Mouse (Mus musculus): Measurements from ENCODE around the gene Taf15. TPM values are rescaled to one million over a fixed set of nuclear protein-coding genes. Genes with fewer than 3 reads are reported as not detected.
A peak's percentile ranks its signal among the peaks of the same experiment; 100 is the strongest.

Taf15 gene
- polyA plus RNA-seq, 1 experiment = 13.8 TPM

GRCm38 (mm10) chr11:83518371-83518770 is 45.5 kb downstream of the Taf15 start:
- DNase-seq = no peak
- 85% methylated on average over 6 of the region's 6 CpGs for WGBS

GRCm38 (mm10) chr11:83522075-83522474 is 49.2 kb downstream of the Taf15 start, which contains the start of gene Heatr9:
Gene Heatr9, minus strand, starts transcription at chr11:83522175.
- H3K4me3 ChIP-seq (ENCODE audit: insufficient read depth, low read depth, low read length) = no peak within 1 kb of the TSS
- no peak within 1 kb of the TSS for H3K27ac ChIP-seq (ENCODE audit: insufficient read depth, low read depth, low read length)
- no peaks in the 10 kb centered on the region for H3K36me3 ChIP-seq (ENCODE audit: control insufficient read depth, insufficient read depth, low read length)
- no peaks in the 10 kb centered on the region for H3K27me3 ChIP-seq (replicated peaks; ENCODE audit: control insufficient read depth, insufficient read depth, low read length)
- TF ChIP-seq CTCF (conservative IDR thresholded peaks at IDR 0.05; ENCODE audit: insufficient read depth, insufficient read length, low read depth, low read length) (no peak), POLR2A (IDR thresholded peaks at IDR 0.05; ENCODE audit: low read depth, low read length) (no peak)
- no peaks in the 10 kb centered on the region for H3K4me1 ChIP-seq (ENCODE audit: control insufficient read depth, insufficient read depth, low read length)
- no peak for DNase-seq
- 94% methylated on average over 3 of the region's 3 CpGs for WGBS

More at GRCm38 (mm10) chr11:83518371-83518770, 45.5 kb downstream of the Taf15 start:
- Histone ChIP-seq H3K4me1 (ENCODE audit: control insufficient read depth, insufficient read depth, low read length) (no peaks in the 10 kb centered on the region), H3K27ac (ENCODE audit: insufficient read depth, low read depth, low read length) (no peak overlapping the region), H3K4me3 (ENCODE audit: insufficient read depth, low read depth, low read length) (no peak overlapping the region), H3K27me3 (replicated peaks; ENCODE audit: control insufficient read depth, insufficient read depth, low read length) (no peaks in the 10 kb centered on the region), H3K36me3 (ENCODE audit: control insufficient read depth, insufficient read depth, low read length) (no peaks in the 10 kb centered on the region)
- TF ChIP-seq CTCF (conservative IDR thresholded peaks at IDR 0.05; ENCODE audit: insufficient read depth, insufficient read length, low read depth, low read length) (no peak), POLR2A (IDR thresholded peaks at IDR 0.05; ENCODE audit: low read depth, low read length) (no peak)

- Histone ChIP-seq H3K27me3 (replicated peaks; ENCODE audit: control insufficient read depth, insufficient read depth, low read length) (no peaks in the 10 kb centered on the region), H3K27ac (ENCODE audit: insufficient read depth, low read depth, low read length) (no peak overlapping the region), H3K4me3 (ENCODE audit: insufficient read depth, low read depth, low read length) (no peak overlapping the region), H3K36me3 (ENCODE audit: control insufficient read depth, insufficient read depth, low read length) (no peaks in the 10 kb centered on the region), H3K4me1 (ENCODE audit: control insufficient read depth, insufficient read depth, low read length) (no peaks in the 10 kb centered on the region)
- TF ChIP-seq POLR2A (IDR thresholded peaks at IDR 0.05; ENCODE audit: low read depth, low read length) (no peak), CTCF (conservative IDR thresholded peaks at IDR 0.05; ENCODE audit: insufficient read depth, insufficient read length, low read depth, low read length) (no peak)
- WGBS = 81% methylated on average over 12 of the region's 12 CpGs
- DNase-seq = no peak
Measured at GRCm38 (mm10) chr11:83529024-83529423, 56.1 kb downstream of the Taf15 start.

GRCm38 (mm10) chr11:83530360-83530759 is 57.5 kb downstream of the Taf15 start, which contains the start of gene Ccl5:
Gene Ccl5, minus strand, starts transcription at chr11:83530518.
- Histone ChIP-seq H3K4me3 (ENCODE audit: insufficient read depth, low read depth, low read length) (no peak within 1 kb of the TSS), H3K4me1 (ENCODE audit: control insufficient read depth, insufficient read depth, low read length) (0 out of 2 replicates have a peak, but pooled peaks cover 3% of the 10 kb centered on the region), H3K27me3 (replicated peaks; ENCODE audit: control insufficient read depth, insufficient read depth, low read length) (no peaks in the 10 kb centered on the region), H3K27ac (ENCODE audit: insufficient read depth, low read depth, low read length) (no peak within 1 kb of the TSS), H3K36me3 (ENCODE audit: control insufficient read depth, insufficient read depth, low read length) (no peaks in the 10 kb centered on the region)
- TF ChIP-seq CTCF (conservative IDR thresholded peaks at IDR 0.05; ENCODE audit: insufficient read depth, insufficient read length, low read depth, low read length) (no peak), POLR2A (IDR thresholded peaks at IDR 0.05; ENCODE audit: low read depth, low read length) (no peak)
- WGBS = 87% methylated on average over 5 of the region's 5 CpGs
- DNase-seq = no peak

GRCm38 (mm10) chr11:83533192-83533591 is 60.3 kb downstream of the Taf15 start:
- WGBS = 88% methylated on average over 1 of the region's 1 CpGs
- no peak for TF ChIP-seq CTCF (conservative IDR thresholded peaks at IDR 0.05; ENCODE audit: insufficient read depth, insufficient read length, low read depth, low read length)
- no peak for TF ChIP-seq POLR2A (IDR thresholded peaks at IDR 0.05; ENCODE audit: low read depth, low read length)
- Histone ChIP-seq H3K27ac (ENCODE audit: insufficient read depth, low read depth, low read length) (no peak overlapping the region), H3K4me3 (ENCODE audit: insufficient read depth, low read depth, low read length) (no peak overlapping the region), H3K27me3 (replicated peaks; ENCODE audit: control insufficient read depth, insufficient read depth, low read length) (no peaks in the 10 kb centered on the region), H3K4me1 (ENCODE audit: control insufficient read depth, insufficient read depth, low read length) (0 out of 2 replicates have a peak, but pooled peaks cover 3% of the 10 kb centered on the region), H3K36me3 (ENCODE audit: control insufficient read depth, insufficient read depth, low read length) (no peaks in the 10 kb centered on the region)
- DNase-seq = no peak

GRCm38 (mm10) chr11:83534143-83534542 is 61.3 kb downstream of the Taf15 start:
- TF ChIP-seq CTCF (conservative IDR thresholded peaks at IDR 0.05; ENCODE audit: insufficient read depth, insufficient read length, low read depth, low read length) = no peak
- TF ChIP-seq POLR2A (IDR thresholded peaks at IDR 0.05; ENCODE audit: low read depth, low read length) = no peak
- peaks cover 3% of the 10 kb centered on the region; the same call in 1 of the 2 replicates for H3K4me1 ChIP-seq (ENCODE audit: control insufficient read depth, insufficient read depth, low read length)
- H3K27me3 ChIP-seq (replicated peaks; ENCODE audit: control insufficient read depth, insufficient read depth, low read length) = no peaks in the 10 kb centered on the region
- no peaks in the 10 kb centered on the region for H3K36me3 ChIP-seq (ENCODE audit: control insufficient read depth, insufficient read depth, low read length)
- 58% methylated on average over 8 of the region's 8 CpGs for WGBS
- no peak for DNase-seq
- H3K4me3 ChIP-seq (ENCODE audit: insufficient read depth, low read depth, low read length) = no peak overlapping the region
- H3K27ac ChIP-seq (ENCODE audit: insufficient read depth, low read depth, low read length) = no peak overlapping the region

GRCm38 (mm10) chr11:83534609-83535423 is 61.9 kb downstream of the Taf15 start:
- Histone ChIP-seq H3K4me3 (ENCODE audit: insufficient read depth, low read depth, low read length) (peak overlapping the region; percentile 11; the same call in 1 of the 2 replicates), H3K4me1 (ENCODE audit: control insufficient read depth, insufficient read depth, low read length) (peaks cover 3% of the 10 kb centered on the region; the same call in 1 of the 2 replicates), H3K27ac (ENCODE audit: insufficient read depth, low read depth, low read length) (no peak overlapping the region), H3K36me3 (ENCODE audit: control insufficient read depth, insufficient read depth, low read length) (no peaks in the 10 kb centered on the region), H3K27me3 (replicated peaks; ENCODE audit: control insufficient read depth, insufficient read depth, low read length) (no peaks in the 10 kb centered on the region)
- 34% methylated on average over 13 of the region's 13 CpGs for WGBS
- TF ChIP-seq CTCF (conservative IDR thresholded peaks at IDR 0.05; ENCODE audit: insufficient read depth, insufficient read length, low read depth, low read length) (no peak), POLR2A (IDR thresholded peaks at IDR 0.05; ENCODE audit: low read depth, low read length) (no peak)
- peak; percentile 91 for DNase-seq

Measured in kidney, adult 2 months (tissue).